Mouse (Mus musculus) neural tube, embryonic 12.5 days (tissue): Measurements from ENCODE around the gene Mefv. TPM values are rescaled to one million over a fixed set of nuclear protein-coding genes. Genes with fewer than 3 reads are reported as not detected.
A peak's percentile ranks its signal among the peaks of the same experiment; 100 is the strongest.

ENCODE experiments used
- ATAC-seq: fragments of 200-750 bp; cut with Nextera tagmentation; 2 replicates; pipeline ENCODE4 v1.8.0; 2017; ENCODE audit warnings: low read depth, mild to moderate bottlenecking, moderate TSS enrichment, moderate library complexity; ENCODE audit not compliant: low FRiP score
- H3K27ac ChIP-seq: fragments of 300-500 bp; sonication (generic); 2 replicates; pipeline ENCODE4 v1.5.1; 2016
- H3K27me3 ChIP-seq: fragments of 300-500 bp; sonication (generic); replicated peaks from 2 replicates; pipeline ENCODE4 v1.6.1; 2016; ENCODE audit warnings: mild to moderate bottlenecking
- H3K36me3 ChIP-seq: fragments of 300-500 bp; sonication (generic); 2 replicates; pipeline ENCODE4 v1.6.1; 2016; ENCODE audit warnings: mild to moderate bottlenecking
- H3K4me1 ChIP-seq: fragments of 300-500 bp; sonication (generic); 2 replicates; pipeline ENCODE4 v1.6.1; 2016
- H3K4me2 ChIP-seq: fragments of 300-500 bp; sonication (generic); replicated peaks from 2 replicates; pipeline ENCODE4 v1.6.1; 2016; ENCODE audit warnings: mild to moderate bottlenecking
- H3K4me3 ChIP-seq: fragments of 300-500 bp; sonication (generic); 2 replicates; pipeline ENCODE4 v1.5.1; 2016
- H3K9ac ChIP-seq: fragments of 300-500 bp; sonication (generic); 2 replicates; pipeline ENCODE4 v1.6.1; 2016; ENCODE audit warnings: mild to moderate bottlenecking
- H3K9me3 ChIP-seq: fragments of 300-500 bp; sonication (generic); 2 replicates; pipeline ENCODE4 v1.6.1; 2016; ENCODE audit warnings: mild to moderate bottlenecking
- whole genome bisulfite sequencing: fragments of 180-500 bp; shearing (Covaris S2); methylation state at CpG from one replicate; pipeline ENCODE4 v1.1.7; 2016; 5-methylcytosine and 5-hydroxymethylcytosine counted together
- polyA plus RNA-seq: library from polyadenylated mRNA; unstranded; fragments of >200 nt; fragmentation: Nextera tagmentation; extraction: Ambion mirVana; gene quantifications from 2 replicates; pipeline ENCODE4 v1.2.1, GENCODE M21; 2016

Mefv gene
- not detected in 2 replicates for polyA plus RNA-seq

DNA sequence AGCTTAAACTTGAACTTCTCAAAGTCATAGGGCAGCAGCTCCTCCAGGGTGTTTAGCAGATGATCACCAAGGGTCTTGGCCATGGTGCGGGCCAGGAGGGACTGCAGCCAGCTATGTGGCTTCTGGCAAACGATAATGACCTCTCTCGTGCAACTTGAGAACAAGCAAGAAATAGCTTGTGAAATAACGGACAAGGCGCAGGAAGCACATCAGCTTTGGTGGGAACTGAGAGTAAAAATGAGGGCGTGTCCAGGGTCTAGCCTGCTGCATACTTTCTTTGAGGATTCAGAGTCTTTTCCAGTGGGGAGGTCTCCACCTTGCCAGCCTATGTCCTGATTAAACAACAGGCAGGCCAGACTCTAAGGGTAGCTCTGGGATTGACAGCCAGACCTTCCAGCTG lies at the start of gene Mefv:
Gene Mefv (minus strand): TSS at position 118 of the 400 bp plus-strand sequence.
- Histone ChIP-seq H3K27me3 (no peaks in the 10 kb centered on the region), H3K9me3 (no peaks in the 10 kb centered on the region), H3K36me3 (no peaks in the 10 kb centered on the region), H3K9ac (no peak within 1 kb of the TSS), H3K4me3 (no peak within 1 kb of the TSS), H3K4me1 (no peaks in the 10 kb centered on the region), H3K27ac (no peak within 1 kb of the TSS), H3K4me2 (no peak within 1 kb of the TSS)
- 90% methylated on average over 6 of the region's 6 CpGs for WGBS
- ATAC-seq = no peak

DNA sequence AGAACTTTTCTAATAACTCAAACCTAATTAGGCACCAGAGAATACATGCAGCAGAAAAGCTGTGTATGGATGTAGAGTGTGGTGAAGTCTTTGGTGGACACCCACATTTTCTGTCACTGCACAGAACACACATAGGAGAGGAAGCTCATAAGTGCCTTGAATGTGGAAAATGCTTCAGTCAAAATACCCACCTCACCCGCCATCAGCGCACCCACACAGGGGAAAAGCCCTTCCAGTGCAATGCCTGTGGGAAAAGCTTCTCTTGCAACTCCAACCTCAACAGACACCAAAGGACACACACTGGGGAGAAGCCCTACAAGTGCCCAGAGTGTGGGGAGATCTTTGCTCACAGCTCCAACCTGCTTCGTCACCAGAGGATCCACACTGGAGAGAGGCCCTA lies 31.1 kb upstream of the Mefv start:
- no peak for ATAC-seq
- no peak overlapping the region for H3K4me2 ChIP-seq
- H3K4me1 ChIP-seq = peaks cover 20% of the 10 kb centered on the region
- H3K9me3 ChIP-seq = peaks cover 26% of the 10 kb centered on the region
- H3K36me3 ChIP-seq = peaks cover 67% of the 10 kb centered on the region
- H3K27ac ChIP-seq = no peak overlapping the region
- no peaks in the 10 kb centered on the region for H3K27me3 ChIP-seq
- 98% methylated on average over 3 of the region's 3 CpGs for WGBS
- no peak overlapping the region for H3K4me3 ChIP-seq
- no peak overlapping the region for H3K9ac ChIP-seq

DNA sequence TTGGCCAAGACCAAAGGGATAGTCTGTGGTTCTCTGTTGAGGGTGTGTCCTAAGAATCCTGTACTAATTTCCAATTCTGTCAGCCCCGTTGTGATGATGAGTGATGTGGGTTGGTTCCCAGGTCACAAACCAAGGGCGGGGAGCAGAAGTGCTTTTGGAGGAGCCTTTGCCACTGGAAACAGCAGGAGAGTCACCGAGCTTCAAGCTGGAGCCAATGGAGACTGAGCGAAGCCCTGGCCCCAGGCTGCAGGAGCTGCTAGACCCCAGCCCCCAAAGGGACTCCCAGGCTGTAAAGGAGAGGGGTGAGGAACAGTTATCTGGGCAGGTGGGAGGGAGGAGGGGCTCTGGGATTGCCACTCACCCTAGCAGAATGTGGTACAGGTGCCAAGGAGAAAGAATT lies 27.8 kb upstream of the Mefv start:
- no peak overlapping the region for H3K9ac ChIP-seq
- H3K4me3 ChIP-seq = peak overlapping the region; percentile 10; the same call in 1 of the 2 replicates
- no peak for ATAC-seq
- WGBS = 90% methylated on average over 4 of the region's 4 CpGs
- H3K36me3 ChIP-seq = peaks cover 46% of the 10 kb centered on the region
- H3K4me1 ChIP-seq = peaks cover 20% of the 10 kb centered on the region
- no peaks in the 10 kb centered on the region for H3K27me3 ChIP-seq
- peaks cover 26% of the 10 kb centered on the region for H3K9me3 ChIP-seq
- H3K4me2 ChIP-seq = peak overlapping the region; percentile 90
- no peak overlapping the region for H3K27ac ChIP-seq

DNA sequence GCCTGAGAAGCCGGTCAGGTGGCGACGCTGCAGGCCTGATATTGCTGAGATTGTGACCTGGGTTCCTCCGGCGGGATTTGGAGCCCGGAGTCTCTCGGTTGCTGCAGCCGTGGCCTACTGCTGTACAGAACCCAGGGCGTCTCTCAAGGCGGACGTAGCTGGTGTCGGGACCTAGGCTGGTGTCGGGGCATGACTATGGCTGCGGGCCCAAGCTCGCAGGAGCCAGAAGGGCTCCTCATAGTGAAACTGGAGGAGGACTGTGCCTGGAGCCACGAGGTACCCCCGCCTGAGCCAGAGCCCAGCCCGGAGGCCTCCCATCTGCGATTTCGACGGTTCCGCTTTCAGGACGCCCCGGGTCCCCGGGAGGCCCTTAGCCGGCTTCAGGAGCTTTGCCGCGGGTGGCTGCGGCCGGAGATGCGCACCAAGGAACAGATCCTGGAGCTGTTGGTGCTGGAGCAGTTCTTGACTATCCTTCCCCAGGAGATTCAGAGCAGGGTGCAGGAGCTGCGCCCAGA lies 26.3 kb upstream of the Mefv start:
- H3K4me3 ChIP-seq = peak overlapping the region; percentile 79
- peaks cover 33% of the 10 kb centered on the region for H3K36me3 ChIP-seq
- H3K27me3 ChIP-seq = no peaks in the 10 kb centered on the region
- peaks cover 20% of the 10 kb centered on the region for H3K4me1 ChIP-seq
- ATAC-seq = peak; percentile 66
- 1% methylated on average over 32 of the region's 32 CpGs for WGBS
- H3K27ac ChIP-seq = peak overlapping the region; percentile 57; the same call in 1 of the 2 replicates
- H3K9me3 ChIP-seq = peaks cover 15% of the 10 kb centered on the region
- H3K9ac ChIP-seq = peak overlapping the region; percentile 80
- H3K4me2 ChIP-seq = peak overlapping the region; percentile 90

DNA sequence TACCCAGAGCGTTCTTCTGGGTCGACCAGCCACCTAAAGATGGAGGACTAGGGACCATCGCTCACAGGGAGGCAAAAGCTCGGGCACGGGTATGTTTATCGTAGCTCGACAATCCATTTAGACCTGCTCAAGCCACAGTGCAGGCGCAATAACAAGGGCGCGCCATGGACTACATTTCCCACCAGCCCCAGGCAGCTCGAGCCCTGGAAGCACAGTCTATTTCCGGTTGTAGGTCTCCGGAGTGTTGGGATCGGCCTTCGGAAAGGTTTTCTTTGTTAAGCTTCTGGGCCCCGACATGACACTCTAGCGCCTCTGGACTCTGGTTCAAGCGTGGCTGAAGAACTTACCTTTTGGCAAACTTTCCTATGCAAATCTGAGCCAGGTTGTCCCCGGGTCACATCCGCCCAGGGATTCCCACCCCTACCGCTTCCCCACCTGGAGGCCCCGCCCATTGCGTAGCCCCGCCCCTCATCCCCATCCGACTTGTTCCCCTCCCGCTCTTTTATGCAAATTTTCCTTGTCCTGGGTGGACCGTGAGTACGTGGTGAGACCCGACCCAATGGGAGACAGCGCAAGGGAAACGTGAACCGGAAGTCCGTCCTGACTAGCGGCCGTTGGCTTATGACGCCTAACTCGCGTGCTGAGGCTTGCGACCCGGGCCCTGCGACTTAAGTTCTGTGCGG lies 25.7 kb upstream of the Mefv start, which contains the start of gene Zfp263:
Gene Zfp263 (plus strand): TSS at position 591 of the 683 bp plus-strand sequence.
- H3K4me2 ChIP-seq = peak within 1 kb of the TSS; percentile 90
- peaks cover 27% of the 10 kb centered on the region for H3K36me3 ChIP-seq
- peak within 1 kb of the TSS; percentile 57; the same call in 1 of the 2 replicates for H3K27ac ChIP-seq
- H3K4me1 ChIP-seq = peaks cover 20% of the 10 kb centered on the region
- H3K4me3 ChIP-seq = peak within 1 kb of the TSS; percentile 79
- no peaks in the 10 kb centered on the region for H3K27me3 ChIP-seq
- under 1% methylated on average over 42 of the region's 42 CpGs for WGBS
- peak within 1 kb of the TSS; percentile 80 for H3K9ac ChIP-seq
- peak; percentile 98 for ATAC-seq
- peaks cover 9% of the 10 kb centered on the region for H3K9me3 ChIP-seq

DNA sequence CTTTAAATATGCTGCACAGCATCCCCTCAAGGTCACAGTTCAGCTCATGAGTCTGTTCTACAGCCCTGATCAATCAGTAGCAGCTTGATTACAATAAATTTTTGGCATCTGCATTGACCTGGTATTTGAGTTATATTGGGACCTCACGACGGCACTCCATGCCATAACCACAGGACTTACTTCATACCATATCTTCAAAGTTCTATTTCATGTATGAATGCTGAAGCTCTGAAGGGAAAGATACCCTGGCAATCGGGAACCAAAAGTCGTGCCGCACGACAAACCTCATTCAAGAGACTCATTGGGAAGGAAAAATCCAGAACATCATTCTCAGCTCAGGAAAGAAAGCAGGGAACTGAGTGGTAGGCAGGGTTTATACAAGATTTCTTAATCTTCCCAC lies 24.6 kb upstream of the Mefv start:
- no peaks in the 10 kb centered on the region for H3K9me3 ChIP-seq
- no peak overlapping the region for H3K4me3 ChIP-seq
- no peak overlapping the region for H3K4me2 ChIP-seq
- no peak overlapping the region for H3K9ac ChIP-seq
- H3K36me3 ChIP-seq = peaks cover 18% of the 10 kb centered on the region
- peaks cover 20% of the 10 kb centered on the region for H3K4me1 ChIP-seq
- no peak overlapping the region for H3K27ac ChIP-seq
- no peak for ATAC-seq
- no peaks in the 10 kb centered on the region for H3K27me3 ChIP-seq
- WGBS = 96% methylated on average over 6 of the region's 6 CpGs

DNA sequence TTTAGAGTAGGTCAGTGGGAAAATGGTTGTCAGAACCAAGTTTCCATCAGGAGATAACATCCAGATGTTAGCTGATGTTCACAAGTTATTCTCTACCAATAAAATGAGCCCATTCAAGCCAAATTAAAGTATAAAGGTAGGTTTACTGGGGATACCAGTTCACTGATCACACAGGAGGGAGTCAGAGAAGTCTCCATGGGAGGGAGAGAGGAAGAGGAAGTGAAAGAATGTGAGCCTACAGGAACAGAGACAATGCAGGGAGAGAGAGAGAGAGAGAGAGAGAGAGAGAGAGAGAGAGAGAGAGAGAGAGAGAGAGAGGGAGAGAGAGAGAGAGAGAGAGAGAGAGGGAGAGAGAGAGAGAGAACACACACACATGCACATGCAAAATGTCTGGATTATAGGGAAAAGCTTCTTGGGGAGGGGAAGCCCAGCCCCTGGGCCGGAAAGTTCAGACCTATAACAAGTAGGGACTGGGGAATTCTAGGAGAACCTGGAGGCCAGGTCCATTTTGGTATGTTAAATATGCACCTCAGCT lies 15.4 kb upstream of the Mefv start:
- WGBS = 64% methylated on average over 1 of the region's 1 CpGs
- Histone ChIP-seq H3K9ac (no peak overlapping the region), H3K27ac (no peak overlapping the region), H3K36me3 (no peaks in the 10 kb centered on the region), H3K4me1 (no peaks in the 10 kb centered on the region), H3K4me2 (no peak overlapping the region), H3K4me3 (no peak overlapping the region), H3K27me3 (no peaks in the 10 kb centered on the region), H3K9me3 (no peaks in the 10 kb centered on the region)
- ATAC-seq = no peak

DNA sequence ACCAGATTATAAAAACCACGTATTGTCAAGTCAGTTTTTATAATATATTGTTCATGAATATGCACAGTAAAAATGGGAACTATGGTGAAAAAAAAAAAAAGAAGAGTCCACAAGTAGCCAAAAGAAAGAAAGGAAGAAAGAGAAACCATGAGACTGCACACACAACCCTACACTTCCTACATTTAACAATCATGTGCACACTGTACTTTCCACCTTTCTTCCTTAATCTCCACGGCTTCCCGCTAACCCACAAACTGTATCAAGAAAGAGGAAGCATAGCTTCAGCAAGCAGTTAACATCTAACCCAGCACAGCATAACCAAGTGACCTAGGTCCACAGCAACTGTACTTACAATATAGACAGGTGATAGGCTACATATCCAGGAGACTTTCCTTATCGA lies 14.7 kb upstream of the Mefv start:
- Histone ChIP-seq H3K4me1 (no peaks in the 10 kb centered on the region), H3K4me2 (no peak overlapping the region), H3K27ac (no peak overlapping the region), H3K9ac (no peak overlapping the region), H3K36me3 (no peaks in the 10 kb centered on the region), H3K27me3 (no peaks in the 10 kb centered on the region), H3K9me3 (no peaks in the 10 kb centered on the region), H3K4me3 (no peak overlapping the region)
- WGBS = 93% methylated on average over 4 of the region's 4 CpGs
- ATAC-seq = no peak

DNA sequence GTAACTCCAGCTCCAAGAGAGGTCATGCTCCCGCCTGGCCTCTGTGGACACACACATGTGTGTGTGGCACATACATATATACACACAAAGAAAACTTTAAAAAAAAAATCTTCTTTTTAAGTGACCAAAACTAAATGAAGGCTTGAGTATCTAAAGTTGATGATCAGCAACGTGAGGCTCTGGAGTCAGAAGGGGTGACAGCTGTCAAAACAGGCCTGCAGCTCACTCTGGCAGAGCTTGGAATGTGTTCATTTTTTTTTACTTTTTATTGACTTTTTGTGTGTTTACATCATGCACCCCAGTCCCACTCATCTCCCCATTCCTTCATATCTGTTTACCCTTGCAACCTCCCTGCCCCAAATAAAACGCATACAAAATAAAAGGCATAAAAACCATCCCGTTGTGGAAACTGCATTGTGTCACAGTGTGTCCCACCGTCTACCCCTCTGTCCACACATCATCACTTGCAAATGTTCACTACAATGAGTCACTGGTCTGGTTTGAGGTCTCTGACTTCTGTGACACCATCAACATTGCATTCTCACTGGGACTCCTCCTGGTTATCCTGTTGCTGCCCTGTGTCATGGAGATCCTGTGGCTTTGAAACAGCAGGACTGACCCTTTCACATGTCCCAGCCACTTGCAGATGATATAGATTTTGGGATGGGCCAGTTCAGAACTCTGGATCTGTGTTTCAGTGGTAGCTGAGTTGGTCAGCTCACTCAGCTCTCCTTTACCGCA lies 10.3 kb upstream of the Mefv start:
- Histone ChIP-seq H3K9ac (no peak overlapping the region), H3K4me3 (no peak overlapping the region), H3K4me1 (no peaks in the 10 kb centered on the region), H3K27me3 (no peaks in the 10 kb centered on the region), H3K9me3 (no peaks in the 10 kb centered on the region), H3K27ac (no peak overlapping the region), H3K36me3 (no peaks in the 10 kb centered on the region), H3K4me2 (no peak overlapping the region)
- 86% methylated on average over 6 of the region's 6 CpGs for WGBS
- ATAC-seq = no peak

DNA sequence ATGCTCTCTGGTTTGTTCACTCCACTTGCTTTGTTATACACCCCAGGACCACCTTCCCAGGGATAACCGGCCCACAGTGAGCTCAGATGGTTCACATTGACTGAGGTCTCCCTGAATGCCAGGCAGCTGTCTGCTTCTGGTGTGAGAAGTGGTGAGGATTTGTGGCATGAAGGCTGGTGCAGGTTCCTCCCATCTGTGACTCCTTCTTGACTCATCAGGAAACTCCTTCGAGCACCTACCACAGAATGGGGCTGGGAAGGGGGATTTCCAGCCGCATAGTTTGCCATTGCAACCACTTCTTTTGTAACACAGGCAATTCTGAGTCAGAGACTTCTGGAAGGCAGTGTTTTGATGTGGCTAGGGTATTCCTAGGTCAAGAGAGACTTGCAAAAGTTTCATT lies 5.3 kb upstream of the Mefv start:
- Histone ChIP-seq H3K9ac (no peak overlapping the region), H3K4me1 (no peaks in the 10 kb centered on the region), H3K36me3 (no peaks in the 10 kb centered on the region), H3K27ac (no peak overlapping the region), H3K9me3 (no peaks in the 10 kb centered on the region), H3K4me3 (no peak overlapping the region), H3K27me3 (no peaks in the 10 kb centered on the region), H3K4me2 (no peak overlapping the region)
- WGBS = 73% methylated on average over 3 of the region's 3 CpGs
- ATAC-seq = no peak

DNA sequence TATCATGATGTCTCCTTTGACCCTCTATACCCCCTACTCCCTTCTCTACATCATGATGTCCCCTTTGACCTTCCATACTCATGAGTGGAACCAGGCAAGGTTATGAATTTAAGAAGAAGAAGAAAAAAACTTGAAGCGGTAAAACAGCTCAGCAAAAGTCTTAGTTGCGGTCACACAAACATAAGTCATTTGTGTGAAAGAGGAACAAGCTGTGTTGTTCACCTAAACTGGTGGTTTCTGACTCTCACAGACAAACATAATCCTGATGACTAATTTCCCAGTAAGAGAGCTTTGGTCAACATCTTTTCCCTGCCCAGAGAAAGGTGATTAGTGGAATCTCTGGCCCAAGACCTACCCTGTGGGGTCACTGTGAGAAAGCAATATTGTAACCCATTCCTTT lies 3.2 kb downstream of the Mefv start:
- Histone ChIP-seq H3K4me2 (no peak overlapping the region), H3K27ac (no peak overlapping the region), H3K27me3 (no peaks in the 10 kb centered on the region), H3K9me3 (no peaks in the 10 kb centered on the region), H3K4me1 (no peaks in the 10 kb centered on the region), H3K9ac (no peak overlapping the region), H3K36me3 (no peaks in the 10 kb centered on the region), H3K4me3 (no peak overlapping the region)
- ATAC-seq = no peak
- WGBS = 97% methylated on average over 2 of the region's 2 CpGs

DNA sequence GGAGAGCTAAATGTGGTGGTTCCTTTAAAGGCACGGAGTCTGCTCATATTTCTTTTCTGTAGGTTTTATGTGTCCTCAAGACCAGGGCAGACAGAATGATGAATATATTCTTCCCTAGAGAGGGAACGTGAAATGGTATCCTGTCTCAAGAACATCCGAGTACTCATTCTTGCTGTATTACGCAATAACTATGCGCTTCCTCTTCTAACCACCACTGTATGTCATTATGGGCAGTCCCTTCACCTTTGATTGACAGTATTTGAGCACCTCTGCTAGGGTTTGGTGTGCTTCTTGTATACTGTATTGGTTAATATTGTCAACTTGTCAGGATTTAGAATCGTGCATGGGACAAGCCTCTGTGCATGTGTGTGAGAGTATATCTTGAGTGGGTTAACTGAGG lies 11.2 kb downstream of the Mefv start:
- Histone ChIP-seq H3K9me3 (no peaks in the 10 kb centered on the region), H3K4me3 (no peak overlapping the region), H3K9ac (no peak overlapping the region), H3K4me1 (no peaks in the 10 kb centered on the region), H3K4me2 (no peak overlapping the region), H3K36me3 (no peaks in the 10 kb centered on the region), H3K27ac (no peak overlapping the region), H3K27me3 (no peaks in the 10 kb centered on the region)
- WGBS = 91% methylated on average over 6 of the region's 6 CpGs
- ATAC-seq = no peak
